Mouse (Mus musculus): ENCODE results near the gene Card9. TPM values are rescaled to one million over a fixed set of nuclear protein-coding genes. Genes with fewer than 3 reads are reported as not detected.

Card9 gene
- polyA plus RNA-seq (2016; fragmentation: Nextera tagmentation; extraction: Ambion mirVana) = 0.50 and 0.51 TPM in 2 replicates

DNA sequence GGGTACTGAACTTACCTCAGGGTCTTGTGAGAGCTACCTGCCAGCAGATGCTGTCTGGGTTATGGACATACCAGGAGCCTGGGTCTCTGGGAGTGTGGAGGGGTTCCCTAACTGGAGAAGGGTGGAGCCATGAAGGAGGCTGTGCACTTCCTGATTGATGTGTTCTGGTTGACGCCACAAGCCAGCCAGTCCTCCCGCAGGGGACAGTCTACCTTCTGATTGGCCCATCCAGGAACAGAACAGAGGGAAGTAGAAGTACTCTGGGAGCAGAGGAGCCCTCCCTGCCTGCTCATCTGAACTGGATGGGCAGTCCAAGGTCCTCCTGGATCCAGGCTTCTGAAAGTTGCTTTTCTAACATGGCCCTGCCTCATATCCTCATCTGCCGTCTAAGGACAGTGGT lies at the start of gene Card9:
Gene Card9 (minus strand): TSS at position 147 of the 400 bp plus-strand sequence.
- Histone ChIP-seq H3K9ac (replicated peaks) (no peak within 1 kb of the TSS), H3K4me2 (no peak within 1 kb of the TSS), H3K4me1 (replicated peaks) (no peaks in the 10 kb centered on the region), H3K36me3 (peaks cover 34% of the 10 kb centered on the region), H3K9me3 (no peaks in the 10 kb centered on the region), H3K27me3 (no peaks in the 10 kb centered on the region), H3K27ac (no peak within 1 kb of the TSS), H3K4me3 (replicated peaks) (no peak within 1 kb of the TSS)
- no peak for ATAC-seq (ENCODE audit: insufficient number of reproducible peaks, insufficient read depth, low FRiP score, low TSS enrichment, low read depth)
- WGBS = 53% methylated on average over 3 of the region's 3 CpGs

DNA sequence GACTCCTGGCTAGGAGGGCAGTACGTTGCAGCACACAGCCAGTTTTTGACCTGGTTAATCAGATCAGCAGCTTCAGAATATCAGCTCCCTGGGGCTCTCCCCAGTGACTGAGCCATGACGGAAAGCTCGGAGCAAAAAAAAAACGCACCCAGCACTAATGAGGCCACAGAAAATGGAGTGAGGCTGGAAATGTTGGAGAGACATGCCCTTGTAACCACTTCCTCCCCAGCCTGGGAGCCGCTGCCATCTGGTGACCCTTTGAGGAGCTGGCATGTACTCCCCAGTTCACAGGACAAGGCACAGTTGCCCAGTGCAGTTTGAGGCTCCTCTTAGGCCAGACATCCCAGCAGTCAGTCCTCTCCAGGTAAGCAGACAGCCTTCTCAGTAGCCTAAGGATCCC lies 49.4 kb upstream of the Card9 start:
- H3K4me2 ChIP-seq = no peak overlapping the region
- no peak overlapping the region for H3K27ac ChIP-seq
- peaks cover 34% of the 10 kb centered on the region for H3K4me1 ChIP-seq (replicated peaks)
- WGBS = 70% methylated on average over 5 of the region's 5 CpGs
- peaks cover 73% of the 10 kb centered on the region for H3K36me3 ChIP-seq
- H3K9me3 ChIP-seq = no peaks in the 10 kb centered on the region
- no peak for ATAC-seq (ENCODE audit: insufficient number of reproducible peaks, insufficient read depth, low FRiP score, low TSS enrichment, low read depth)
- H3K9ac ChIP-seq (replicated peaks) = no peak overlapping the region
- H3K27me3 ChIP-seq = no peaks in the 10 kb centered on the region
- no peak overlapping the region for H3K4me3 ChIP-seq (replicated peaks)

DNA sequence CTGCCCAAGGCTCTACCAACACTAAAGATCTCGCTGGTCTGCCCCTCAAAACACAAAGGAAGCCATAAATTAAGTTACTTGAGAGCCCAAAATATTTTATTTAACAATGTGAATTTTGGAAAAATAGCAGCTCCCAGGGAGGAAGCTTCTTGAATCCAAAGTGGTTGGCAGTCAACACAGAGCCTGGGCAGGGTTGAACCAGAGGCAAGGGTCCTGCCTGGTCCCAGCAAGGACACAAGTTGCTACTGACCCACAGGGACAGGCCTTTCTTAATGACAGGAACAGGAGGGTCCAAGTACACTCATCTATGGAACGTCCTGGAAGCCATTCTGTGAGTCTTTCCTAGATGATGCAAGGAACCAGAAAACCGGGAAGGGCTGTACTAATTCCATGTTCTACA lies 48.6 kb upstream of the Card9 start:
- no peaks in the 10 kb centered on the region for H3K9me3 ChIP-seq
- 61% methylated on average over 3 of the region's 3 CpGs for WGBS
- H3K9ac ChIP-seq (replicated peaks) = no peak overlapping the region
- ATAC-seq (ENCODE audit: insufficient number of reproducible peaks, insufficient read depth, low FRiP score, low TSS enrichment, low read depth) = no peak
- peaks cover 41% of the 10 kb centered on the region for H3K4me1 ChIP-seq (replicated peaks)
- no peak overlapping the region for H3K27ac ChIP-seq
- H3K4me3 ChIP-seq (replicated peaks) = peak overlapping the region; percentile 89
- no peaks in the 10 kb centered on the region for H3K27me3 ChIP-seq
- H3K4me2 ChIP-seq = no peak overlapping the region; the same call in 1 of the 2 replicates
- H3K36me3 ChIP-seq = peaks cover 67% of the 10 kb centered on the region

DNA sequence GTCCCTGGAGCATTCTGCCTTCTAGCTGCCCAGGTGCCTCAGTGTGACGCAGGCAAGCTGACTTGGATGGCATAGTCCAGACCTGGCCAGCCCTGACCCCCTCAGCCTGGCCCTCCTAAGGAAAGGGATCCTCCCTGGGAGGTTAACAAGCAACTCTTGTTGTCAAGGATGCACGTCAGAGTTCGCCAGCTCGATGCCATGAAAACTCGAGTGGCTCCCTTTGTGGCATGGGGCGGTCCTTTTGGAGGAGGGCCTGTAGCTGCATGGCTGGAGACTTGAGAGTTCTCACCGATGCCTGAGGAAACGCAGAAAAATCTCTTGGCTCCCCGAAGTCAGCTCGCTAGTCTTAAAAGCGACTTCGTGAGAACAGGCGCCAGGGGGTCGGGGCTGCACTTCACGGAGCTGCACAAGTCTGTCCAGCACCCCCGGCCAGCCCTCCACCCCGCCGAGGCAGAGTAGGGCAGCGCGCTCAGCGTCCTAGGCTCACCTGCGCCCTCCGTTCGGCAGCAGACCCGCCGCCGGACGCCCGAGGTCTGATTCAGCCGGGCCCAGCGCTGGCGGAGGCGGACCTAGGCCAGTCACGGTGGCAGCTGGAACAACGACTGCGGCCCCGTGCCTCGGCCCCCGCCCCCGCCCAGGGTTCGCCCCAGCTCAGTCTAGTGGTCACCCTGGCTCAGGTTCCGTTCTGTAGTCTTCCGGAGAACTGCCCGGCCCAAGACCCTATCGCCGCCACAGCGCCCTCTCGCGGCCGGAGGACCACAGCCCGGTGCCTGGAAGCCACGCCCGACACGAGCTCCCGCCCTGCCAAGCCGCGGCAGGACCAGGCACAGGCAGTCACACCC lies 48.0 kb upstream of the Card9 start, which contains the start of gene Inpp5e:
Gene Inpp5e (minus strand): TSS at position 689 of the 842 bp plus-strand sequence.
- Histone ChIP-seq H3K4me1 (replicated peaks) (peaks cover 41% of the 10 kb centered on the region), H3K4me3 (replicated peaks) (peak within 1 kb of the TSS; percentile 89), H3K27ac (peak within 1 kb of the TSS; percentile 76), H3K27me3 (no peaks in the 10 kb centered on the region), H3K9me3 (no peaks in the 10 kb centered on the region), H3K9ac (replicated peaks) (peak within 1 kb of the TSS; percentile 92), H3K36me3 (peaks cover 61% of the 10 kb centered on the region), H3K4me2 (peak within 1 kb of the TSS; percentile 94)
- peak; percentile 93 for ATAC-seq (ENCODE audit: insufficient number of reproducible peaks, insufficient read depth, low FRiP score, low TSS enrichment, low read depth)
- under 1% methylated on average over 57 of the region's 57 CpGs for WGBS

DNA sequence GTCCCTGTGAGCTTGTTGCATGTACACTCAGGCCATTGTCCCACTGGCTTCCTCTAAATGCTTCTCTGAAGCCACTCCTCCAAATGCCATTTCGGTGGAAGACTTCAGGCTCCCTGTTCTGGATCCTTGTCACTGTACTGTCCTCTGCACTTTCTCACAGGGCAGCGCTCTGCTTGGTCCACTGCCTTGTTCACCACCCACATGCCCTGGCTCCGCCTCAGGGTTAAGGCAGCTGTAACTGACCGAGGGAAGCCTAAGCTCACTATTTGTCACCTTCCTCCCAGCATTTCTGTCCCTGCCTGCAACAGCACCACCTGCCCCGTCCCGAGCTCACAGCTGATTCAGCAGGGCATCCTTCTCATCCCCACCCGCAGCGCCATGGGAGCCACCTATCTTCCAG lies 42.6 kb upstream of the Card9 start:
- peaks cover 39% of the 10 kb centered on the region for H3K4me1 ChIP-seq (replicated peaks)
- WGBS = 77% methylated on average over 8 of the region's 8 CpGs
- peaks cover 72% of the 10 kb centered on the region for H3K36me3 ChIP-seq

DNA sequence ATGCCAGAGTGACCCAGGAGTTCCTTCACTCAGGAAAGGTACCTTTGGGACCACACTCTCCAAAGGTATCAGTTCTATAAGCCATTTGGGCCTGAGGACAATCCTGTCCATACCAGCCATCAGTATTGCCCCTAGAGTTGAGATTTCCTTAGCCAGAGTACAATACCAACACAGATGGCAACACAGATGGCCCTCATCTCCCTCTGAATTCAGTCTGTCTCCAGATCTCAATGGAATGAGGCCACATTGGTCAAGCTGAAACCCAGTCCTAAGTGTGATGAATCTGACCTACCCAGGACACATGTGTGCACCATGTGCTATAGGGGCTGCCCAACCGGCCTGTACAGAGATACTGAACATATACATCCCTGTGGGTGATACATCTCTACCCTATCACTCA lies 41.5 kb upstream of the Card9 start:
- no peak overlapping the region for H3K27ac ChIP-seq
- H3K4me2 ChIP-seq = no peak overlapping the region
- 83% methylated on average over 1 of the region's 1 CpGs for WGBS
- peaks cover 28% of the 10 kb centered on the region for H3K4me1 ChIP-seq (replicated peaks)
- ATAC-seq (ENCODE audit: insufficient number of reproducible peaks, insufficient read depth, low FRiP score, low TSS enrichment, low read depth) = no peak
- peaks cover 81% of the 10 kb centered on the region for H3K36me3 ChIP-seq
- H3K9me3 ChIP-seq = no peaks in the 10 kb centered on the region
- H3K9ac ChIP-seq (replicated peaks) = no peak overlapping the region
- H3K4me3 ChIP-seq (replicated peaks) = no peak overlapping the region
- H3K27me3 ChIP-seq = no peaks in the 10 kb centered on the region

More for the DNA sequence above, 42.6 kb upstream of the Card9 start:
- H3K4me2 ChIP-seq = no peak overlapping the region
- no peak overlapping the region for H3K4me3 ChIP-seq (replicated peaks)
- H3K27ac ChIP-seq = no peak overlapping the region
- H3K9me3 ChIP-seq = no peaks in the 10 kb centered on the region
- ATAC-seq (ENCODE audit: insufficient number of reproducible peaks, insufficient read depth, low FRiP score, low TSS enrichment, low read depth) = no peak
- H3K9ac ChIP-seq (replicated peaks) = no peak overlapping the region
- H3K27me3 ChIP-seq = no peaks in the 10 kb centered on the region

DNA sequence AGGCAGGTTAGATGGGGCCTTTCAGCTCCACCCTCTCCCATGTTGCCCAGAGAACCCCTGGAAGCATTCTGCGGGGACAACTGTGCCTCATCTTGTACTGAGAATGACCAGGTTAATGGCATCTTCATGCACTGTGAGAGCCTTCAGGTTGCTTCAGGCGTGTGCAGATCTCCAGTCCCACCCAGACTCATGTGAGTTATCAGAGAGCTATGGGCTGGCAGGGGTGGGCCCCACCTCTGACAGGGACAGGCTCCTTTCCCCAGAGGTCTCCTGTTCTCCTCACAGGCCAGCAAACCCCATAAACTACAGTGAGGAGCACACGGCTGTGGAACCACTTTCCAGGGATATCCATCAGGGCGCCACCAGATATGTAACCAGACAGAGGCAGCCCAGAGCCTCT lies 40.3 kb upstream of the Card9 start:
- peaks cover 16% of the 10 kb centered on the region for H3K4me1 ChIP-seq (replicated peaks)
- no peak overlapping the region for H3K4me3 ChIP-seq (replicated peaks)
- no peaks in the 10 kb centered on the region for H3K27me3 ChIP-seq
- H3K9me3 ChIP-seq = no peaks in the 10 kb centered on the region
- no peak for ATAC-seq (ENCODE audit: insufficient number of reproducible peaks, insufficient read depth, low FRiP score, low TSS enrichment, low read depth)
- no peak overlapping the region for H3K9ac ChIP-seq (replicated peaks)
- WGBS = 90% methylated on average over 4 of the region's 4 CpGs
- H3K27ac ChIP-seq = no peak overlapping the region
- H3K4me2 ChIP-seq = no peak overlapping the region
- H3K36me3 ChIP-seq = peaks cover 83% of the 10 kb centered on the region

DNA sequence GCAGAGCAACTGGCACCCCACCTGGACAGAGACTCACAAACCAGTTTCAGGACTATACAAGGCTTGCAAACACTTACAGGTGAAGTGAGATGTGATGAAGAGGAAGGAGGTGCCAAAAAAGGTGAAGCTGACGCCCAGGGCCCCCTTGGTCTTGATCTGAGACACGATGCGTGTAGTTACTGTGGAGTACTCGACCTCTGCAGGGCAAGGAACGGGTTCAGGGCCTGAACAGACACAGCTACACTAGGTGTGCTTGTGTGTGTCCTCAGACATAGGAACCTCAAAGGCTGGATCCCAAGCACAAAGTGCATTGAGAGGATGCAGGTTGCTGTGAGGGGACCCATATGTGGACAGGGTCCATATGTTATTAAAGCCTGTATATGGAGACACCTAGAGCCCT lies 39.6 kb upstream of the Card9 start:
- Histone ChIP-seq H3K9me3 (no peaks in the 10 kb centered on the region), H3K27me3 (no peaks in the 10 kb centered on the region), H3K4me2 (no peak overlapping the region), H3K9ac (replicated peaks) (no peak overlapping the region), H3K36me3 (peaks cover 83% of the 10 kb centered on the region), H3K4me3 (replicated peaks) (no peak overlapping the region), H3K4me1 (replicated peaks) (peaks cover 9% of the 10 kb centered on the region; the same call in 1 of the 2 replicates), H3K27ac (no peak overlapping the region)
- ATAC-seq (ENCODE audit: insufficient number of reproducible peaks, insufficient read depth, low FRiP score, low TSS enrichment, low read depth) = no peak
- WGBS = 93% methylated on average over 5 of the region's 5 CpGs

DNA sequence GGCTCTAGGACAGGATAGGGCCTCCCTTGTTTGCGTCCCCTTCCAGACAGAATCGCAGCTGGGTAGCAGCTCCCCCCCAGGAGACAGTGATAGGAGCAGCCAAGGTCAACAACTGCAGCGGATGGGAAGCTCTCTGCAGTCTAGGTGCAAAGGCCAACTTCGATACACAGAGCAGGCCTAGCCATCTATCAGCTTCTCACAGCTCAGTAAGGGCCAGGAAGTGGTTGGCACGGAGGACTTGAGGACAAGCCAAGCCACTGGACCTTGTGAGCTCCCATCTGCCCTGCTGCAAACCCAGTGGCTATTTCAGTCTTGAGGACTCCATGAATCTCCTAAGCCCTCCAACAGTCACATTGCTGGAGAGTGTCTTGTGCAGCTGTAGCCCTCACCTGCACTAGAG lies 38.9 kb upstream of the Card9 start:
- no peaks in the 10 kb centered on the region for H3K27me3 ChIP-seq
- WGBS = 90% methylated on average over 5 of the region's 5 CpGs
- no peak overlapping the region for H3K27ac ChIP-seq
- no peak for ATAC-seq (ENCODE audit: insufficient number of reproducible peaks, insufficient read depth, low FRiP score, low TSS enrichment, low read depth)
- no peaks in the 10 kb centered on the region for H3K9me3 ChIP-seq
- no peak overlapping the region for H3K4me3 ChIP-seq (replicated peaks)
- H3K9ac ChIP-seq (replicated peaks) = no peak overlapping the region
- H3K4me1 ChIP-seq (replicated peaks) = peaks cover 2% of the 10 kb centered on the region; the same call in 1 of the 2 replicates
- H3K36me3 ChIP-seq = peaks cover 87% of the 10 kb centered on the region
- no peak overlapping the region for H3K4me2 ChIP-seq

DNA sequence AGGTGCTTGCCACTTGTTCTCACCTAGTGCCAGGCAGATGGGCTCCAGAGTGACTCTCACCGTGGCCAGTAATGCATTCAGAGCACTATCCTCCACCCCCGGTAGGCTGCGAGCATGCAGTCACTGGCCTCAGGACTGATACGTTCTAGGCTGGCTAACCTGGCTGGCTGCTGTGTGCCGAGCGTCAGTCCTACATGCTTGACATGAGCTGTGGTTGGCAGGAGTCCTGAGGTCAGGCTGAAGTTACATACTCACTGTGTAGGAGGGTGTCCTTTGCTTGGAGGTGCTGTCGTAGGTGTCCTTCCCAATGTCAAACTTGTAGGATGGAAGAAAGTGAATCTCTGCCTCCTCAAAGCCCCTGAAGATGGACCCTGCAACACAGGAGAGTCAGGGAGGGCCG lies 38.3 kb upstream of the Card9 start:
- no peak for ATAC-seq (ENCODE audit: insufficient number of reproducible peaks, insufficient read depth, low FRiP score, low TSS enrichment, low read depth)
- no peak overlapping the region for H3K4me3 ChIP-seq (replicated peaks)
- whole genome bisulfite sequencing = 93% methylated on average over 8 of the region's 8 CpGs
- no peaks in the 10 kb centered on the region for H3K27me3 ChIP-seq
- no peaks in the 10 kb centered on the region for H3K9me3 ChIP-seq
- peaks cover 93% of the 10 kb centered on the region for H3K36me3 ChIP-seq
- H3K9ac ChIP-seq (replicated peaks) = no peak overlapping the region
- H3K27ac ChIP-seq = no peak overlapping the region
- H3K4me2 ChIP-seq = no peak overlapping the region
- H3K4me1 ChIP-seq (replicated peaks) = no peaks in the 10 kb centered on the region

DNA sequence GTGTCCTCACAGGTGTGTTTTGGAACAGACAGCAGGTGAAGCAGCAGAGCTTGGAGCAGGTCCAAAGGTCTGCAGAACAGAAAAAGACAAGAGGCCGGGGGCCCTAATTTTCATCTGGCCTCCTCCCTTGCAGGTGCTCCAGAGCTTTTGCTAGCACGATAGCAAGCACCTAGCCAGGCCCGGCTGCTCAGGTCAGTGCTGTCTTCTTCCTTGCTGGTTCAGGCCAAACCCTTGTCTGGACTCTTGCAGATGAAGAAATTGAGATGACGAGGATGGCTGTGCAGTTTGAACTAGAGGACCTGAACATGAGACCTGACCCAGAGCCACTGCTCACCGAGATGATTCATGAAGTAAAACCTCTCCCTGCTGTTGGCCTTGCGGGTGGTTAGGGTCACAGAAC lies 30.9 kb upstream of the Card9 start:
- WGBS = 88% methylated on average over 6 of the region's 6 CpGs
- no peaks in the 10 kb centered on the region for H3K27me3 ChIP-seq

More for the DNA sequence above, 30.9 kb upstream of the Card9 start:
- no peak overlapping the region for H3K9ac ChIP-seq (replicated peaks)
- ATAC-seq (ENCODE audit: insufficient number of reproducible peaks, insufficient read depth, low FRiP score, low TSS enrichment, low read depth) = no peak
- no peaks in the 10 kb centered on the region for H3K9me3 ChIP-seq
- H3K4me3 ChIP-seq (replicated peaks) = no peak overlapping the region
- H3K4me2 ChIP-seq = no peak overlapping the region
- H3K4me1 ChIP-seq (replicated peaks) = peaks cover 19% of the 10 kb centered on the region
- H3K36me3 ChIP-seq = peaks cover 76% of the 10 kb centered on the region
- H3K27ac ChIP-seq = no peak overlapping the region
